Mouse (Mus musculus): Measurements from ENCODE around the gene Ruvbl2. TPM values are rescaled to one million over a fixed set of nuclear protein-coding genes. Genes with fewer than 3 reads are reported as not detected.

Ruvbl2 gene
- total RNA-seq, 1 experiment: 228 TPM

DNA sequence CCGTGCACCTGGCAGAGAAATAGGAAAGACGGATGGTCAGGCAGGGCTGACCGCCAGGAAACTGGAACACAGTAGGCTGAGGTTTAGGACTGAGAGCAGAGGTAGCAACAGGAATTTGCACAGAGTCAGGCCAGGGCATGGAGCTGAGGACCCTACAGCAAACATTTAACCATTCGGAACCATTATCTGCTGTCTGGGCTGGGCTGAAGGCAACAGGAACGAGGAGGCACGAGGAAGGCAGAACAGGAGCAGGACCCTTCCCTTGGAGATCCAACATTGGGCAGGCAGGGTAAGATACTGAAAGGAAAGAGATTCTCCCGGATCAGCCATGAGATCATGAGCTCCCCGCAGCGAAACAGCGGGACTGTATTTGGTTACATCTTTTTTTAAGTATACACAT is 30.1 kb downstream of the Ruvbl2 start:
- in situ Hi-C loops (cut with MboI; ENCODE audit: low sequenced_read_pairs in 2 of 2, unreplicated experiment in 2 of 2): no loop called here
- Histone ChIP-seq H3K9me3 (ENCODE audit: control insufficient read depth, insufficient read depth, low read depth, low read length) (no peaks in the 10 kb centered on the region), H3K36me3 (ENCODE audit: control insufficient read depth, insufficient read depth, low read length, poor library complexity, severe bottlenecking) (no peaks in the 10 kb centered on the region), H3K9ac (ENCODE audit: insufficient read depth, low read depth, low read length, poor library complexity, severe bottlenecking) (no peak overlapping the region), H3K4me3 (ENCODE audit: insufficient read depth in 1 of 2, low read depth in 1 of 2, low read length in 2 of 2, poor library complexity in 1 of 2, severe bottlenecking in 1 of 2) (no peak overlapping the region), H3K4me1 (ENCODE audit: control insufficient read depth in 2 of 2, insufficient read depth in 2 of 2, low read length in 2 of 2, poor library complexity in 1 of 2) (peaks cover 7 to 12% of the 10 kb centered on the region in 2 experiments; a peak in 2 of 4 replicates), H3K27ac (ENCODE audit: insufficient read depth, low read depth, low read length, poor library complexity, severe bottlenecking) (no peak overlapping the region)
- no peak for DNase-seq (ENCODE audit: low read depth, low spot score)
- TF ChIP-seq HCFC1 (IDR thresholded peaks at IDR 0.05; ENCODE audit: borderline replicate concordance, insufficient read depth, low read length) (no peak), ZC3H11A (IDR thresholded peaks at IDR 0.05; ENCODE audit: borderline replicate concordance, low read depth, low read length) (no peak), MAFK (IDR thresholded peaks at IDR 0.05; ENCODE audit: insufficient read depth, low read depth, low read length) (no peak), CHD2 (IDR thresholded peaks at IDR 0.05; ENCODE audit: low read depth, low read length) (no peak), ZNF384 (IDR thresholded peaks at IDR 0.05; ENCODE audit: low read depth, low read length) (no peak)

DNA sequence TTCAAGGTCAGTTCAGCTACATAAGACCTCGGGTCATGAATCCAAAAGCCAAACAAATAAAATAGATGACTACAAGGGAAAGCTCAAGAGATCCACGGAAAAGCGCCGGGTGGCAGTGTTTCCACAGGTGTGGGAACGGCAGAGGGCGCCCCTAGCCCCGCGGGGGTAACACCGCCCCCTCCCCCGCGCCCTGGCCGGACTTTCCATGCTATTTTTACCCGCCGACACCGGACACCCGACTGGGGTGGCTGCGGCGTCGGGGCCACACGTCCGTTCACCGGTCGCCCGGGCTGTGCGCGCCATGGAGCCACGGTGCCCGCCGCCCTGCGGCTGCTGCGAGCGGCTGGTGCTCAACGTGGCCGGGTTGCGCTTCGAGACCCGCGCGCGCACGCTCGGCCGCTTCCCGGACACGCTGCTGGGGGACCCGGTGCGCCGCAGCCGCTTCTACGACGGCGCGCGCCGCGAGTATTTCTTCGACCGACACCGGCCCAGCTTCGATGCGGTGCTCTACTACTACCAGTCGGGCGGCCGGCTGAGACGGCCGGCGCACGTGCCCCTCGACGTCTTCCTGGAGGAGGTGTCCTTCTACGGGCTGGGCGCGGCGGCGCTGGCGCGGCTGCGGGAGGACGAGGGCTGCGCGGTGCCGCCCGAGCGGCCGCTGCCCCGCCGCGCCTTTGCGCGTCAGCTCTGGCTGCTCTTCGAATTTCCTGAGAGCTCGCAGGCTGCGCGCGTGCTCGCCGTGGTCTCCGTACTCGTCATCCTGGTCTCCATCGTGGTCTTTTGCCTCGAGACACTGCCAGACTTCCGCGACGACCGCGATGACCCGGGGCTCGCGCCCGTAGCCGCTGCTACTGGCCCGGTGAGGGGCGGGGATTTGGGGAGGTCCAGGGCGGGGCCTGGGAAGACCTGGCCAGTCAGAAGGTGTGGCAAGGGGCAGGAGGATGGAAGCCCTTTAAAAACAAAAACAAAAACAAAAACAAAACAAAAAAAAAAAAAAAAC is 31.4 kb downstream of the Ruvbl2 start:
- Histone ChIP-seq H3K4me3 (ENCODE audit: insufficient read depth in 1 of 2, low read depth in 1 of 2, low read length in 2 of 2, poor library complexity in 1 of 2, severe bottlenecking in 1 of 2) (peak overlapping the region; percentile 82 to 94), H3K9ac (ENCODE audit: insufficient read depth, low read depth, low read length, poor library complexity, severe bottlenecking) (peak overlapping the region; percentile 81), H3K27ac (ENCODE audit: insufficient read depth, low read depth, low read length, poor library complexity, severe bottlenecking) (no peak overlapping the region; the same call in 1 of the 2 replicates), H3K9me3 (ENCODE audit: control insufficient read depth, insufficient read depth, low read depth, low read length) (no peaks in the 10 kb centered on the region), H3K36me3 (ENCODE audit: control insufficient read depth, insufficient read depth, low read length, poor library complexity, severe bottlenecking) (no peaks in the 10 kb centered on the region), H3K4me1 (ENCODE audit: control insufficient read depth in 2 of 2, insufficient read depth in 2 of 2, low read length in 2 of 2, poor library complexity in 1 of 2) (peaks cover 7 to 12% of the 10 kb centered on the region in 2 experiments; a peak in 2 of 4 replicates)
- DNase-seq (ENCODE audit: low read depth, low spot score): no peak
- TF ChIP-seq ZNF384 (IDR thresholded peaks at IDR 0.05; ENCODE audit: low read depth, low read length) (no peak), CHD2 (IDR thresholded peaks at IDR 0.05; ENCODE audit: low read depth, low read length) (no peak), HCFC1 (IDR thresholded peaks at IDR 0.05; ENCODE audit: borderline replicate concordance, insufficient read depth, low read length) (no peak), ZC3H11A (IDR thresholded peaks at IDR 0.05; ENCODE audit: borderline replicate concordance, low read depth, low read length) (no peak), MAFK (IDR thresholded peaks at IDR 0.05; ENCODE audit: insufficient read depth, low read depth, low read length) (no peak)
- in situ Hi-C loops (cut with MboI; ENCODE audit: low sequenced_read_pairs in 2 of 2, unreplicated experiment in 2 of 2): no loop called here

DNA sequence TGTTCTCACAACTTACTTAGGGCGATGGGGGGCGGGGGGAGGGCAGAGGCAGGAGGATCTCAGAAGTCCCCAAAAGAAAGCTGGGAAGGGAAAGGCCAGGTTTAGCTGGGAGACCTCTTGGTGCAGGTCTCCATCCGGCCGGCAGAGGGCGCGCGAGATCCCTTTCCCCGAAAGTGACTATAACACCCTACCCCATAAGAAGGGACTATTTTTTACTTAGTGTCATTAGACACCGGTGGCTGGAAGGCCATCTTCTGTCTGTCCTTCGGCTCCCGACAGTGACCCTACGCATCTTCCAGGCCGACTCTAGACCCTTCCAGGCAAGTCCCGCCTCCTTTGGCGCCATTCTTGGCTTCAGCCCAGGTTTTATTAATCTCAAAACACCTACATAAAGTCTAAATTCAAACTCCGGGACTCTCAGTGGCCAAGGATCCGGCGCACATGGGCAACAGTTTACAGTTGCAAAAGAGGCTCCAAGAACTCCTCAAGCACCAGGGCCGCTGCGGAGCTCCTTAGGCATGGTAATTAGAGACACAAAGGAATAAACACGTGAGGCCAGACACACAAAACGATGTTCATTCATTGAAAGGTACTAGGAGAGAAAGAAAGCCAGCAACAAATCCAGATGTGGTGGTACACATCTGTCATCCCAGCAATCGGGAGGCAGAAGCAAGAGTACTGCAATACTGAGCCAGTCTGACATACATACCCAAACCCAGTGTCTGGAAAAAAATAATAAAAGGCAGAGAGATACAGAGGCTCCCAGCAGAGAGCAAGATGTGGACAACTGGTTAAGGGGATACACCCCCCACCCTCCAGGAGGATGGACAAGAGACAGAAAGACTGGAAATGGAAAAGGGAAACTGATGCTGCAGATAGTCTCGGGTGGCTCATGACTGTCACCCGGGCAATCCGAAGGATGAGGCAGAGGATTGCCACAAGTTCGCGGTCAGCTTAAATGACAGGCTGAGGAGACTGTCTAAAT is 32.5 kb downstream of the Ruvbl2 start, which contains the start of gene Kcna7:
Gene Kcna7 (plus strand): TSS at position 563 of the 985 bp plus-strand sequence.
- peak within 1 kb of the TSS; percentile 82 to 94 for H3K4me3 ChIP-seq (ENCODE audit: insufficient read depth in 1 of 2, low read depth in 1 of 2, low read length in 2 of 2, poor library complexity in 1 of 2, severe bottlenecking in 1 of 2)
- peaks cover 7 to 14% of the 10 kb centered on the region in 2 experiments; a peak in 2 of 4 replicates for H3K4me1 ChIP-seq (ENCODE audit: control insufficient read depth in 2 of 2, insufficient read depth in 2 of 2, low read length in 2 of 2, poor library complexity in 1 of 2)
- no peak for TF ChIP-seq CHD2 (IDR thresholded peaks at IDR 0.05; ENCODE audit: low read depth, low read length)
- TF ChIP-seq ZC3H11A (IDR thresholded peaks at IDR 0.05; ENCODE audit: borderline replicate concordance, low read depth, low read length): no peak
- TF ChIP-seq HCFC1 (IDR thresholded peaks at IDR 0.05; ENCODE audit: borderline replicate concordance, insufficient read depth, low read length): no peak
- TF ChIP-seq MAFK (IDR thresholded peaks at IDR 0.05; ENCODE audit: insufficient read depth, low read depth, low read length): no peak
- no peaks in the 10 kb centered on the region for H3K9me3 ChIP-seq (ENCODE audit: control insufficient read depth, insufficient read depth, low read depth, low read length)
- DNase-seq (ENCODE audit: low read depth, low spot score): no peak
- H3K9ac ChIP-seq (ENCODE audit: insufficient read depth, low read depth, low read length, poor library complexity, severe bottlenecking): peak within 1 kb of the TSS; percentile 81
- H3K36me3 ChIP-seq (ENCODE audit: control insufficient read depth, insufficient read depth, low read length, poor library complexity, severe bottlenecking): no peaks in the 10 kb centered on the region
- in situ Hi-C loops (cut with MboI; ENCODE audit: low sequenced_read_pairs in 2 of 2, unreplicated experiment in 2 of 2): no loop called here
- no peak within 1 kb of the TSS; the same call in 1 of the 2 replicates for H3K27ac ChIP-seq (ENCODE audit: insufficient read depth, low read depth, low read length, poor library complexity, severe bottlenecking)
